Mouse (Mus musculus): ENCODE measurements around the gene Cox14. TPM values are rescaled to one million over a fixed set of nuclear protein-coding genes. Genes with fewer than 3 reads are reported as not detected.

The Cox14 gene
- total RNA-seq (2021) = 100 to 1,000 TPM; 215 to 236 TPM
- polyA plus RNA-seq (2012; rRNA removed) = 326 and 358 TPM in 2 replicates
- long read RNA-seq, transcript Cox14-201 (2 exons, 723 nt) = major isoform, 326 of 359 reads
- long read RNA-seq, partial matches to known transcripts = 31 of 359 reads
- long read RNA-seq, other reads (novel, unspliced or antisense) = 2 of 359 reads

DNA sequence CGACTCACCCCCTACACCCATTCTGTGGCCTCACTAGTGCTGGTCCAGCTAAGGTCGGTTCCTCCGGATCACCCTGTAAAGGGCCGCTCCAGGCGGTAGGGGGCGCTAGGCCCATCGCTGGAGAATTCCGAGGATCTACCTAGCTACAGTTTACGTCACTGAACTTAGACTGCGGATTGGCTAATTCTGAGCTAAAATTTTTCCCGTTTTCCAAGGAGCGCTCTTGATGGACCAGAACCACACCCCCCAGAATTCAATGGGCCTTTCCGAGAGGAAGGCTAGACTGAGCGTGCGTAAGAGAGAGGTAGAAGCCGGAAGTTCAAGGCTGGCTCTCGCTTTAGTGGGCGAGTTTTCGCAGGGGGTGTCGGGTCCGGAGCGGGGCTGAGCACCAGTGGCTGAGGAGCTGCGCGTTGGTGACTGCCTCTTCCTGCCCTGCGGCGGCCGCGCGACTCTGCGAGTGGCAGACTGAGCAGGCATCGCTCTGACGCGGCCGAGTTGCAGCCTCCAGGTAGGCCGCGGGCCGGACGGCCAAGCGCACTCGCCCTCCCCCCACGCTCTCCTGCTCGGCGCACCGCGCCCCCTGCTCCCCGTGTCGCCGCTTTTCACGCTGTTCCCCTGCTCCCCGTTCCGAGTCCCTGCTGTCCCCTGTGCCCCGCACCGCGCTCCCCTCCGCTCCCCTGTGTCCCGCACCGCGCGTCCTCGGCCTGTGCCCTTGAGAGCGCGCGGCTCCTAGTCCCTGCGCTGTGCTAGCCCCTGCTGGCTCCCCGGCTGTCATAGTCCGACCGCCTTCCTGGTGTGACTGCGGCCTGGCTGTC is at the start of gene Cox14:
TSS of gene Cox14 (plus strand) at position 278 of the 815 bp plus-strand sequence.
- TF ChIP-seq EP300 (IDR thresholded peaks at IDR 0.05; ENCODE audit: insufficient read depth, low read depth, low read length) (0 out of 2 replicates have a peak, but pooled peaks have one; percentile 41), CTCF (IDR thresholded peaks at IDR 0.05) (peak; percentile 83), POLR2A (IDR thresholded peaks at IDR 0.05; ENCODE audit: insufficient read depth, low read depth, low read length) (peak; percentile 91)
- Histone ChIP-seq H3K27ac (peak within 1 kb of the TSS; percentile 95), H3K4me1 (ENCODE audit: control insufficient read depth, insufficient read depth, low read length) (peaks cover 14% of the 10 kb centered on the region), H3K79me2 (replicated peaks; ENCODE audit: control insufficient read depth, insufficient read depth, low read length) (no peaks in the 10 kb centered on the region; the same call in 1 of the 2 replicates), H3K36me3 (ENCODE audit: control insufficient read depth, insufficient read depth, low read length) (peaks cover 3% of the 10 kb centered on the region; the same call in 1 of the 2 replicates), H3K4me3 (peak within 1 kb of the TSS; percentile 94), H3K9ac (ENCODE audit: low read depth, low read length) (peak within 1 kb of the TSS; percentile 86), H3K27me3 (ENCODE audit: control insufficient read depth, insufficient read depth, low read length) (no peaks in the 10 kb centered on the region)
- DNase-seq = peak; percentile 93 to 94
- WGBS = under 1% methylated on average over 68 of the region's 68 CpGs
- intact Hi-C loops (cut with DNase I) = loop anchor here (2.0 to 5.0 kb wide), 3 partner anchors 23 to 182 kb away; partner anchors contain the start of genes Cers5 and Smarcd1

- 67% methylated on average over 8 of the region's 8 CpGs for WGBS
- H3K4me3 ChIP-seq = no peak overlapping the region
- no peaks in the 10 kb centered on the region for H3K36me3 ChIP-seq (ENCODE audit: control insufficient read depth, insufficient read depth, low read length)
- H3K79me2 ChIP-seq (replicated peaks; ENCODE audit: control insufficient read depth, insufficient read depth, low read length) = no peaks in the 10 kb centered on the region
- peaks cover 1% of the 10 kb centered on the region; the same call in 1 of the 2 replicates for H3K27me3 ChIP-seq (ENCODE audit: control insufficient read depth, insufficient read depth, low read length)
- no peaks in the 10 kb centered on the region for H3K4me1 ChIP-seq (ENCODE audit: control insufficient read depth, insufficient read depth, low read length)
- DNase-seq = no peak
- H3K27ac ChIP-seq = no peak overlapping the region
- TF ChIP-seq EP300 (IDR thresholded peaks at IDR 0.05; ENCODE audit: insufficient read depth, low read depth, low read length) = no peak
- no peak overlapping the region for H3K9ac ChIP-seq (ENCODE audit: low read depth, low read length)
- intact Hi-C loops (cut with DNase I) = no loop called here
These were observed 48.3 kb upstream of the Cox14 start for GRCm38 (mm10) chr15:99677089-99677488.

DNA sequence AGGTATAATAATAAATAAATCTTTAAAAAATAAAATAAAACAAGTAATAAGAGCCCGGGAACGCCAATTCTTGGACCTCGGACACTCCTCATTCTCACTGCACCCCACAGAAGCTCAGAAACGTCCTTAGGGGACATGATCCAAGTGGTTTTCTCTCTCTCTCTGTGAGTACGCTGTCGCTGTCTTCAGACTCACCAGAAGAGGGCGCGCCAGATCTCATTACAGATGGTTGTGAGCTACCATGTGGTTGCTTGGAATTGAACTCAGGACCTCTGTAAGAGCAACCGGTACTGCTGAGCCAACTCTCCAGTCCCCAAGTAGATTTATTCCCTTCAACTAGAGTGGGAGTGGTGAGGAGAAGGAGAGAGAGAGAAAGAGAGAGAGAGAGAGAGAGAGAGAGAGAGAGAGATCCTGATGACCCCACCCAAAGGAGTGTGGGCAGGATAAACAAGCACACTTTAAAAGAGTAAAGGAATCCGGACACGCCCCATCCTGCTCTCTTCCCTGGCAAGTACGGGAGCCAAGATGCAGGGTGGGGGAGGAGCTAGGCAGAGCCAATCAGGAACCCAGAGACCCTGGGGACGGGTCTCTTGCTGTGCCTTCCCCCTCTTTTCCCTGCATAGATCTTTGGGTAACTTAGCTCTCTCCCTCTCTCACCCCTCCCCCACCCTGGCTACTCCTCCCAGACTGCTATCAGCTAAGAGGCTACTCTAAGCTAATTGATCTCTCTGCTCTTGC is 47.2 kb upstream of the Cox14 start:
- no peak overlapping the region for H3K27ac ChIP-seq
- no peaks in the 10 kb centered on the region for H3K36me3 ChIP-seq (ENCODE audit: control insufficient read depth, insufficient read depth, low read length)
- no peaks in the 10 kb centered on the region for H3K79me2 ChIP-seq (replicated peaks; ENCODE audit: control insufficient read depth, insufficient read depth, low read length)
- H3K4me1 ChIP-seq (ENCODE audit: control insufficient read depth, insufficient read depth, low read length) = no peaks in the 10 kb centered on the region
- H3K9ac ChIP-seq (ENCODE audit: low read depth, low read length) = no peak overlapping the region
- TF ChIP-seq POLR2A (IDR thresholded peaks at IDR 0.05; ENCODE audit: insufficient read depth, low read depth, low read length) (no peak), CTCF (IDR thresholded peaks at IDR 0.05) (peak; percentile 59)
- no peak overlapping the region for H3K4me3 ChIP-seq
- 16% methylated on average over 13 of the region's 13 CpGs for WGBS
- H3K27me3 ChIP-seq (ENCODE audit: control insufficient read depth, insufficient read depth, low read length) = peaks cover 1% of the 10 kb centered on the region; the same call in 1 of the 2 replicates
- intact Hi-C loops (cut with DNase I) = no loop called here
- DNase-seq = no peak

DNA sequence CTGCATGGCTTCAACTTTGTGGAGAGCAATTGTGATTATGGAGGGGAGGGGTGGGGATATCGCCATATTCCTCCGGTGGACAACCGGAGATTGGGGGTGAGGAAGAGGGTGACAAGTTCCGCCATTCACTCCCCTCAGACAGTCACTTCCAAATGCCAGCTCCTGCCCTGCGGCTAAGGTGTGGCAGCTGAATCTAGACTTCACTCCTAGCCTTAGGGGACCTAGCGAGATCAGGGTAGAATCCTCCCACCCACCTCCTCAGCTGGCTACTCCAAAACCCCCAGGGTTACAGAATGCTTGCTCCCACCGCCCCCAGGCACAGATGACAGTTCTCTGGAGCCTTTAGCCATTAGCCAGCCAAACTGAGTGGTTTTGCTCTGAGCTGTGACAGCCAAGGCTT is 46.4 kb upstream of the Cox14 start:
- H3K9ac ChIP-seq (ENCODE audit: low read depth, low read length) = no peak overlapping the region
- intact Hi-C loops (cut with DNase I) = no loop called here
- WGBS = 66% methylated on average over 7 of the region's 7 CpGs
- no peaks in the 10 kb centered on the region for H3K36me3 ChIP-seq (ENCODE audit: control insufficient read depth, insufficient read depth, low read length)
- H3K4me1 ChIP-seq (ENCODE audit: control insufficient read depth, insufficient read depth, low read length) = no peaks in the 10 kb centered on the region
- no peaks in the 10 kb centered on the region for H3K27me3 ChIP-seq (ENCODE audit: control insufficient read depth, insufficient read depth, low read length)
- no peak for DNase-seq
- TF ChIP-seq CTCF (IDR thresholded peaks at IDR 0.05) (no peak), POLR2A (IDR thresholded peaks at IDR 0.05; ENCODE audit: insufficient read depth, low read depth, low read length) (no peak), EP300 (IDR thresholded peaks at IDR 0.05; ENCODE audit: insufficient read depth, low read depth, low read length) (no peak)
- H3K27ac ChIP-seq = no peak overlapping the region
- H3K79me2 ChIP-seq (replicated peaks; ENCODE audit: control insufficient read depth, insufficient read depth, low read length) = no peaks in the 10 kb centered on the region
- H3K4me3 ChIP-seq = no peak overlapping the region

DNA sequence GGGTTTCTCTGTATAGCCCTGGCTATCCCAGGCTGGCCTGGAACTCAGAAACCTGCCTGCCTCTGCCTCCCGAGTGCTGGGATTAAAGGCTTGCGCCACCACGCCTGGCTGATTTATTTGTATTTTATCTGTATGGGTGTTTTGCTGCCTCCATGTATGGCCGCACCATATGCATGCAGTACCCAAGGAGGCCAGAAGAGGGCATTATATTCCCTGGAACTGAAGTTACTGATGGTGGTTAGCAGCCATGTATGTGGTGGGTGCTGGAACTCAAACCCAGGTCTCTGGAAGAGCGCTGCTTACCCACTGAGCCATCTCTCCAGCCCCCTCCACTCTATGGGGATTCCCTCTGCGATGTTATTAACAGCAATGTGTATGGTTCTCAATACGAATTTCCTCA is 42.5 kb upstream of the Cox14 start:
- no peak overlapping the region for H3K27ac ChIP-seq
- no peaks in the 10 kb centered on the region for H3K79me2 ChIP-seq (replicated peaks; ENCODE audit: control insufficient read depth, insufficient read depth, low read length)
- WGBS = 92% methylated on average over 7 of the region's 7 CpGs
- no peaks in the 10 kb centered on the region for H3K27me3 ChIP-seq (ENCODE audit: control insufficient read depth, insufficient read depth, low read length)
- H3K4me3 ChIP-seq = no peak overlapping the region
- intact Hi-C loops (cut with DNase I) = no loop called here
- H3K36me3 ChIP-seq (ENCODE audit: control insufficient read depth, insufficient read depth, low read length) = no peaks in the 10 kb centered on the region
- no peak for TF ChIP-seq EP300 (IDR thresholded peaks at IDR 0.05; ENCODE audit: insufficient read depth, low read depth, low read length)
- TF ChIP-seq POLR2A (IDR thresholded peaks at IDR 0.05; ENCODE audit: insufficient read depth, low read depth, low read length) = no peak
- TF ChIP-seq CTCF (IDR thresholded peaks at IDR 0.05) = peak; percentile 55
- no peaks in the 10 kb centered on the region for H3K4me1 ChIP-seq (ENCODE audit: control insufficient read depth, insufficient read depth, low read length)
- DNase-seq = no peak
- no peak overlapping the region for H3K9ac ChIP-seq (ENCODE audit: low read depth, low read length)

Data from heart, adult 2 months (tissue).